In the genomic region with DNA sequence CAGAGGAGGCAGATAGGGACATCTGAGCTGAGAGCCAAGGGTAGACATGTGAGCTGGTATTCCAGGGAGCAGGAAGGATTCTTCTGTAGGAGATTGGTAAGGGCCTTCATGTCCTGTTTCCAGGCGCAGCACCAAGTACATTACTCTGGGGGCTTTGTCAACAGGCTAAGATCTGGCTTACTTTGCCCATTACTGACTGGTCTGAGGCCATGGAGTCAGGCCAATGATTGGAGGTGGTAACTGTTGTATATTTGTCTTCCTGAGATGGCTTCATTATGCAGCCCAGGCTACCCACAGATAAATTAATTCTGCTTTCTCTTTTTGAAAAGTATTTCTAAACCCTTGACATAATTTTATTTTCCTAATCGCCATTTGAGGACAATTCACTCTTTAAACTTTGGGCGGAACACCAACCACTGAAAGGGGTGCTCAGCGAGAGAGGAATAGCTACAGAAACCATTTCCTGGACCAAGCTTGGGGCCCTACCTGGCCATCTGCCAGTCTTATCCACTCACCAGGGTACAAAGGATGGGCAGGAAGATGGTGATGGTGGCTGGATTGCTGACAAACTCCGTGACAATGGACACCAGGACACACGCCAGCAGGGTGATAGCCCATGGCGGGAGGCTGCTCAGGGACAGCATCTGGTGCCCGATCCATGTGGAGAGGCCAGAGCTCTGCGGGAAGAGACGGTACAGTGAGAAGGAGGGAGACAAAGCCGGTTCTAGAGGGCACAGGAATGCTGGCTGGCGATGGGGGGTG, we compare ENCODE assay signal across 12 mouse cellular contexts. TPM values are rescaled to one million over a fixed set of nuclear protein-coding genes. Genes with fewer than 3 reads are reported as not detected.
DNase-seq lines count a peak whose midpoint lies in the region; ATAC-seq lines count a peak whose summit lies in the region.
"Had no signal": no experiment of that assay in that cellular context is flagged by ENCODE, and none has a peak within 500 bp of the region (broad histone marks: within the 10 kb centered on the region; RNA-seq: fewer than 3 reads in every experiment).

No protein-coding gene starts in this region.

- H3K36me3 ChIP-seq in forebrain, embryonic 13.5 days (ENCODE audit: poor library complexity, severe bottlenecking): no peaks in the 10 kb centered on the region
- H3K36me3 ChIP-seq in forebrain, embryonic 10.5 days (replicated peaks): peaks cover 3% of the 10 kb centered on the region; the same call in 1 of the 2 replicates
- H3K36me3 ChIP-seq in forebrain, embryonic 16.5 days (ENCODE audit: control insufficient read depth, insufficient read depth): no peaks in the 10 kb centered on the region
- no peaks in the 10 kb centered on the region for H3K36me3 ChIP-seq in heart, embryonic 11.5 days (ENCODE audit: control insufficient read depth, insufficient read depth, low read length)

- DNase-seq in forebrain, embryonic 10.5 days (ENCODE audit: extremely low spot score, low spot score): no peak
- peak; percentile 43 for DNase-seq in lung, postnatal 10 days
- no peak for DNase-seq in lung, postnatal 25 days (ENCODE audit: low spot score)
- peak; percentile 74 for DNase-seq in Muller cell, postnatal 12 days (ENCODE audit: inconsistent ontology term)
- no peak for DNase-seq in heart, adult 9 months (ENCODE audit: low spot score in 2 of 2)
- DNase-seq: heart, postnatal 10 days; kidney, adult 9 months; lung, embryonic 14.5 days had no signal

- H3K4me2 ChIP-seq in forebrain, embryonic 13.5 days: no peak overlapping the region
- H3K4me2 ChIP-seq in forebrain, embryonic 16.5 days (ENCODE audit: low read length): no peak overlapping the region
- H3K4me2 ChIP-seq in heart, embryonic 11.5 days: no peak overlapping the region
- H3K4me2 ChIP-seq: limb, embryonic 13.5 days; lung, embryonic 14.5 days had no signal

- WGBS in forebrain, embryonic 13.5 days: 78% methylated on average over 12 of the region's 12 CpGs
- 92% methylated on average over 12 of the region's 12 CpGs for WGBS in forebrain, embryonic 10.5 days
- 72% methylated on average over 12 of the region's 12 CpGs for WGBS in forebrain, embryonic 16.5 days
- 84% methylated on average over 12 of the region's 12 CpGs for WGBS in heart, embryonic 11.5 days (ENCODE audit: insufficient replicate concordance)

- 0 out of 2 replicates have a peak, but pooled peaks have one; percentile 21 for ATAC-seq in forebrain, embryonic 13.5 days
- ATAC-seq in forebrain, embryonic 16.5 days: peak; percentile 45
- no peak for ATAC-seq in heart, embryonic 11.5 days (replicated peaks; ENCODE audit: insufficient number of reproducible peaks, low FRiP score, low TSS enrichment)

- H3K9me3 ChIP-seq in forebrain, embryonic 13.5 days (replicated peaks): no peaks in the 10 kb centered on the region
- no peaks in the 10 kb centered on the region for H3K9me3 ChIP-seq in forebrain, embryonic 10.5 days
- no peaks in the 10 kb centered on the region for H3K9me3 ChIP-seq in forebrain, embryonic 16.5 days (ENCODE audit: control insufficient read depth, low read length)
- H3K9me3 ChIP-seq in heart, embryonic 11.5 days (replicated peaks; ENCODE audit: control insufficient read depth, low read length): no peaks in the 10 kb centered on the region
- H3K9me3 ChIP-seq: limb, embryonic 13.5 days had no signal

- H3K4me1 ChIP-seq in forebrain, embryonic 13.5 days: no peaks in the 10 kb centered on the region
- H3K4me1 ChIP-seq in forebrain, embryonic 10.5 days: no peaks in the 10 kb centered on the region
- no peaks in the 10 kb centered on the region for H3K4me1 ChIP-seq in forebrain, embryonic 16.5 days (replicated peaks; ENCODE audit: control insufficient read depth, insufficient read depth, low read length)
- H3K4me1 ChIP-seq in heart, embryonic 11.5 days (ENCODE audit: control insufficient read depth, insufficient read depth, low read length): no peaks in the 10 kb centered on the region

- no peak overlapping the region for H3K4me3 ChIP-seq in forebrain, embryonic 13.5 days
- H3K4me3 ChIP-seq in forebrain, embryonic 10.5 days: no peak overlapping the region
- no peak overlapping the region for H3K4me3 ChIP-seq in forebrain, embryonic 16.5 days (replicated peaks; ENCODE audit: low read length)
- H3K4me3 ChIP-seq in heart, embryonic 11.5 days (ENCODE audit: low read depth, low read length): no peak overlapping the region
- H3K4me3 ChIP-seq: limb, embryonic 13.5 days had no signal

- H3K27me3 ChIP-seq in forebrain, embryonic 13.5 days: no peaks in the 10 kb centered on the region
- no peaks in the 10 kb centered on the region for H3K27me3 ChIP-seq in forebrain, embryonic 10.5 days (ENCODE audit: poor library complexity, severe bottlenecking)
- no peaks in the 10 kb centered on the region for H3K27me3 ChIP-seq in forebrain, embryonic 16.5 days (replicated peaks; ENCODE audit: control insufficient read depth, insufficient read depth, low read length)
- no peaks in the 10 kb centered on the region for H3K27me3 ChIP-seq in heart, embryonic 11.5 days (ENCODE audit: control insufficient read depth, insufficient read depth, low read length)
- H3K27me3 ChIP-seq: limb, embryonic 13.5 days had no signal

- H3K9ac ChIP-seq in forebrain, embryonic 13.5 days: no peak overlapping the region
- H3K9ac ChIP-seq in forebrain, embryonic 16.5 days (replicated peaks; ENCODE audit: low read depth, low read length): no peak overlapping the region
- H3K9ac ChIP-seq in heart, embryonic 11.5 days (ENCODE audit: low read depth, low read length): no peak overlapping the region
- H3K9ac ChIP-seq: limb, embryonic 13.5 days; lung, embryonic 14.5 days had no signal

- no peak overlapping the region for H3K27ac ChIP-seq in forebrain, embryonic 13.5 days
- no peak overlapping the region for H3K27ac ChIP-seq in forebrain, embryonic 10.5 days
- H3K27ac ChIP-seq in forebrain, embryonic 16.5 days (ENCODE audit: low read length): no peak overlapping the region
- H3K27ac ChIP-seq in heart, embryonic 11.5 days (ENCODE audit: low read depth, low read length): no peak overlapping the region
- H3K27ac ChIP-seq: limb, embryonic 13.5 days had no signal

RNA-seq across cellular contexts. Expression of a gene that starts 36.7 kb away (rescaled TPM):
- 0.50 and 0.94 TPM in 2 replicates for polyA plus RNA-seq in forebrain, embryonic 13.5 days (2015; fragmentation: Nextera tagmentation; extraction: Ambion mirVana)
- polyA plus RNA-seq in forebrain, embryonic 10.5 days (2016; fragmentation: Nextera tagmentation; extraction: Ambion mirVana): 0.52 and 0.72 TPM in 2 replicates
- polyA plus RNA-seq in forebrain, embryonic 16.5 days (2015; fragmentation: Nextera tagmentation; extraction: Ambion mirVana): 4.6 and 5.6 TPM in 2 replicates
- polyA plus RNA-seq in heart, embryonic 11.5 days (2014; fragmentation: Nextera tagmentation; extraction: Ambion mirVana): 2.4 and 2.7 TPM in 2 replicates

RNA-seq across cellular contexts. Expression of a gene that starts 54.7 kb away (rescaled TPM):
- not detected in 2 replicates for polyA plus RNA-seq in forebrain, embryonic 13.5 days (2015; fragmentation: Nextera tagmentation; extraction: Ambion mirVana)
- not detected in 2 replicates for polyA plus RNA-seq in forebrain, embryonic 10.5 days (2016; fragmentation: Nextera tagmentation; extraction: Ambion mirVana)
- polyA plus RNA-seq in forebrain, embryonic 16.5 days (2015; fragmentation: Nextera tagmentation; extraction: Ambion mirVana): 1.0 and 1.6 TPM in 2 replicates
- 0.16 and 0.31 TPM in 2 replicates for polyA plus RNA-seq in heart, embryonic 11.5 days (2014; fragmentation: Nextera tagmentation; extraction: Ambion mirVana)

Comparison
In these comparisons a context has a peak if more than half of its experiments do, and no peak if none do; other contexts are left out.
1. DNase-seq: peak in lung, postnatal 10 days (single experiment) and Muller cell, postnatal 12 days (single experiment); none in forebrain, embryonic 10.5 days (single experiment), lung, postnatal 25 days (single experiment) and heart, adult 9 months (0 of 2).